8 mouse cellular contexts compared by ENCODE assay signal in genomic region chr9:8700669-8701068, GRCm38 (mm10).
DNase-seq lines count a peak whose midpoint lies in the region; ATAC-seq and TF ChIP-seq lines count a peak whose summit lies in the region.

No protein-coding gene starts in this region.

- H3K9me3 ChIP-seq in heart, embryonic 11.5 days (replicated peaks; ENCODE audit: control insufficient read depth, low read length), result no peaks in the 10 kb centered on the region
- H3K9me3 ChIP-seq in midbrain, embryonic 16.5 days (replicated peaks; ENCODE audit: control insufficient read depth, low read length, poor library complexity, severe bottlenecking), result no peaks in the 10 kb centered on the region

- H3K79me2 ChIP-seq in heart, adult 2 months (replicated peaks; ENCODE audit: control insufficient read depth, insufficient read depth, low read length), result no peaks in the 10 kb centered on the region

- ATAC-seq in heart, embryonic 11.5 days (replicated peaks; ENCODE audit: insufficient number of reproducible peaks, low FRiP score, low TSS enrichment), result no peak
- ATAC-seq in common myeloid progenitor, adult 5-6 weeks (replicated peaks; ENCODE audit: low read depth, poor library complexity, severe bottlenecking), result peak; percentile 98
- peak; percentile 95 for ATAC-seq in midbrain, embryonic 16.5 days

- no peak overlapping the region for H3K9ac ChIP-seq in heart, adult 2 months (ENCODE audit: low read depth, low read length)
- H3K9ac ChIP-seq in heart, embryonic 11.5 days (ENCODE audit: low read depth, low read length), result no peak overlapping the region
- H3K9ac ChIP-seq in midbrain, embryonic 16.5 days (ENCODE audit: low read depth, low read length), result no peak overlapping the region

- no peak for TF ChIP-seq POLR2A in heart, adult 2 months (IDR thresholded peaks at IDR 0.05; ENCODE audit: insufficient read depth, low read depth, low read length)

- intact Hi-C loops in heart, adult 2 months (cut with DNase I), result loop anchor here (2.0 kb wide), 2 partner anchors 264 to 674 kb away; no protein-coding TSS in a partner anchor
- intact Hi-C loops in left cerebral cortex, postnatal 4 days (cut with DNase I), result loop anchor here (2.0 to 10.0 kb wide), 2 partner anchors 264 to 674 kb away; no protein-coding TSS in a partner anchor

- H3K4me3 ChIP-seq in heart, adult 2 months, result no peak overlapping the region
- H3K4me3 ChIP-seq in heart, embryonic 11.5 days (ENCODE audit: low read depth, low read length), result no peak overlapping the region
- no peak overlapping the region for H3K4me3 ChIP-seq in midbrain, embryonic 16.5 days (ENCODE audit: low read depth, low read length)

- TF ChIP-seq EP300 in heart, adult 2 months (IDR thresholded peaks at IDR 0.05; ENCODE audit: insufficient read depth, low read depth, low read length), result no peak

- H3K27ac ChIP-seq in heart, adult 2 months, result no peak overlapping the region
- H3K27ac ChIP-seq in heart, embryonic 11.5 days (ENCODE audit: low read depth, low read length), result no peak overlapping the region
- H3K27ac ChIP-seq in midbrain, embryonic 16.5 days (ENCODE audit: low read length), result no peak overlapping the region

- peak; percentile 77 for TF ChIP-seq CTCF in heart, adult 2 months (IDR thresholded peaks at IDR 0.05)

- no peaks in the 10 kb centered on the region; the same call in 1 of the 2 replicates for H3K27me3 ChIP-seq in heart, adult 2 months (ENCODE audit: control insufficient read depth, insufficient read depth, low read length)
- H3K27me3 ChIP-seq in heart, embryonic 11.5 days (ENCODE audit: control insufficient read depth, insufficient read depth, low read length), result no peaks in the 10 kb centered on the region
- H3K27me3 ChIP-seq in midbrain, embryonic 16.5 days (ENCODE audit: control insufficient read depth, insufficient read depth, low read depth, low read length), result no peaks in the 10 kb centered on the region

- no peak overlapping the region for H3K4me2 ChIP-seq in heart, embryonic 11.5 days
- H3K4me2 ChIP-seq in midbrain, embryonic 16.5 days (ENCODE audit: low read length), result no peak overlapping the region

- no peaks in the 10 kb centered on the region for H3K36me3 ChIP-seq in heart, adult 2 months (ENCODE audit: control insufficient read depth, insufficient read depth, low read length)
- H3K36me3 ChIP-seq in heart, embryonic 11.5 days (ENCODE audit: control insufficient read depth, insufficient read depth, low read length), result no peaks in the 10 kb centered on the region
- no peaks in the 10 kb centered on the region for H3K36me3 ChIP-seq in midbrain, embryonic 16.5 days (ENCODE audit: control insufficient read depth, insufficient read depth, low read length)

- no peaks in the 10 kb centered on the region for H3K4me1 ChIP-seq in heart, adult 2 months (ENCODE audit: control insufficient read depth, insufficient read depth, low read length)
- H3K4me1 ChIP-seq in heart, embryonic 11.5 days (ENCODE audit: control insufficient read depth, insufficient read depth, low read length), result no peaks in the 10 kb centered on the region
- H3K4me1 ChIP-seq in midbrain, embryonic 16.5 days (ENCODE audit: control insufficient read depth, insufficient read depth, low read length), result no peaks in the 10 kb centered on the region

- WGBS in heart, adult 2 months, result 26% methylated on average over 5 of the region's 5 CpGs
- 28% methylated on average over 5 of the region's 5 CpGs for WGBS in heart, embryonic 11.5 days (ENCODE audit: insufficient replicate concordance)
- WGBS in midbrain, embryonic 16.5 days, result 26% methylated on average over 5 of the region's 5 CpGs

- DNase-seq in heart, adult 2 months, result peak; percentile 22 to 58
- peak; percentile 4 to 19 for DNase-seq in gastrocnemius, adult 8-10 months (ENCODE audit: low spot score in 2 of 2)
- peak; percentile 18 to 73 for DNase-seq in kidney, adult 8-10 months
- peak; percentile 83 for DNase-seq in left cerebral cortex, postnatal 4 days
- DNase-seq in testis, postnatal 10 days (ENCODE audit: low spot score), result peak; percentile 90

Comparison
In these comparisons a context has a peak if more than half of its experiments do, and no peak if none do; other contexts are left out.
1. DNase-seq: peak in every context shown above with its lines; median percentile 90 in testis, postnatal 10 days; 83 in left cerebral cortex, postnatal 4 days; 46 in kidney, adult 8-10 months; 40 in heart, adult 2 months; 12 in gastrocnemius, adult 8-10 months.